Mouse (Mus musculus) neural tube, embryonic 10.5 days (tissue): ENCODE results near the gene Zfp366.

Experiments used
- DNase-seq: peaks from one replicate; pipeline ENCODE4 v3.0.0-alpha.2; 2017; ENCODE audit warnings: low spot score; ENCODE audit errors: extremely low spot score

Zfp366 gene

GRCm38 (mm10) chr13:99225374-99226240 lies 41.0 kb downstream of the Zfp366 start:
- DNase-seq = no peak

GRCm38 (mm10) chr13:99226809-99227208 lies 42.2 kb downstream of the Zfp366 start:
- DNase-seq = no peak

- DNase-seq = no peak
Observed at GRCm38 (mm10) chr13:99227456-99228250, 43.0 kb downstream of the Zfp366 start.

- DNase-seq = no peak
Observed at GRCm38 (mm10) chr13:99228821-99229570, 44.4 kb downstream of the Zfp366 start.

GRCm38 (mm10) chr13:99229641-99230494 lies 45.2 kb downstream of the Zfp366 start:
- DNase-seq = no peak

- DNase-seq = no peak
Observed at GRCm38 (mm10) chr13:99230495-99230868, 45.9 kb downstream of the Zfp366 start.

- no peak for DNase-seq
Observed at GRCm38 (mm10) chr13:99233333-99233732, 48.7 kb downstream of the Zfp366 start.

GRCm38 (mm10) chr13:99233956-99234355 lies 49.3 kb downstream of the Zfp366 start:
- DNase-seq = no peak

GRCm38 (mm10) chr13:99235428-99236210 lies 51.0 kb downstream of the Zfp366 start:
- no peak for DNase-seq

- no peak for DNase-seq
Observed at GRCm38 (mm10) chr13:99236222-99236621, 51.6 kb downstream of the Zfp366 start.

- no peak for DNase-seq
Observed at GRCm38 (mm10) chr13:99237122-99237521, 52.5 kb downstream of the Zfp366 start.

- no peak for DNase-seq
Observed at GRCm38 (mm10) chr13:99237841-99238216, 53.2 kb downstream of the Zfp366 start.

- DNase-seq = no peak
Observed at GRCm38 (mm10) chr13:99238217-99239160, 53.9 kb downstream of the Zfp366 start.

- DNase-seq = peak; percentile 50
Observed at GRCm38 (mm10) chr13:99239161-99239530, 54.5 kb downstream of the Zfp366 start.

- no peak for DNase-seq
Observed at GRCm38 (mm10) chr13:99239741-99240140, 55.1 kb downstream of the Zfp366 start.

GRCm38 (mm10) chr13:99241984-99242383 lies 57.4 kb downstream of the Zfp366 start:
- no peak for DNase-seq

- DNase-seq = no peak
Observed at GRCm38 (mm10) chr13:99242895-99243294, 58.3 kb downstream of the Zfp366 start.

GRCm38 (mm10) chr13:99243831-99244230 lies 59.2 kb downstream of the Zfp366 start:
- no peak for DNase-seq

GRCm38 (mm10) chr13:99244471-99244870 lies 59.8 kb downstream of the Zfp366 start:
- peak; percentile 12 for DNase-seq
